Mouse (Mus musculus): Measurements from ENCODE around the gene Dmkn. TPM values are rescaled to one million over a fixed set of nuclear protein-coding genes. Genes with fewer than 3 reads are reported as not detected.

Dmkn gene
- polyA plus RNA-seq (2012; rRNA removed) = 1,147 and 1,166 TPM in 2 replicates

GRCm38 (mm10) chr7:30763456-30763855, at the start of gene Dmkn:
TSS of gene Dmkn (plus strand) at chr7:30763756.

GRCm38 (mm10) chr7:30729396-30730063, 34.0 kb upstream of the Dmkn start, which contains the start of gene Tmem147:
TSS of gene Tmem147 (minus strand) at chr7:30729540.

GRCm38 (mm10) chr7:30743617-30744016, 19.9 kb upstream of the Dmkn start, which contains the start of gene Gapdhs:
TSS of gene Gapdhs (minus strand) at chr7:30743681.

GRCm38 (mm10) chr7:30751086-30751669, 12.4 kb upstream of the Dmkn start, which contains the start of gene Sbsn:
TSS of gene Sbsn (plus strand) at chr7:30751471.

GRCm38 (mm10) chr7:30787377-30788022, 23.9 kb downstream of the Dmkn start, which contains the start of gene Krtdap:
TSS of gene Krtdap (plus strand) at chr7:30787896.

GRCm38 (mm10) chr7:30823675-30824074, 60.1 kb downstream of the Dmkn start, which contains the start of gene Ffar2:
TSS of gene Ffar2 (minus strand) at chr7:30823775.

Other genes with a start within 250 kb of the Dmkn start
- 4.7 and 6.1 TPM in 2 replicates for gene Arhgap33, start 228.7 kb upstream of the Dmkn start, polyA plus RNA-seq (2012; rRNA removed)
- gene Hspb6, start 211.6 kb upstream of the Dmkn start, polyA plus RNA-seq (2012; rRNA removed) = 129 and 132 TPM in 2 replicates
- 3.4 and 3.9 TPM in 2 replicates for gene Proser3, start 211.5 kb upstream of the Dmkn start, polyA plus RNA-seq (2012; rRNA removed)
- gene Lin37, start 203.9 kb upstream of the Dmkn start, polyA plus RNA-seq (2012; rRNA removed) = 14.3 and 19.7 TPM in 2 replicates
- gene U2af1l4, start 200.5 kb upstream of the Dmkn start, polyA plus RNA-seq (2012; rRNA removed) = 32.7 and 35.6 TPM in 2 replicates
- gene Gm49396, start 200.4 kb upstream of the Dmkn start, polyA plus RNA-seq (2012; rRNA removed) = 0.66 and 0.85 TPM in 2 replicates
- 70.1 and 76.5 TPM in 2 replicates for gene Psenen, start 200.1 kb upstream of the Dmkn start, polyA plus RNA-seq (2012; rRNA removed)
- gene Igflr1, start 198.3 kb upstream of the Dmkn start, polyA plus RNA-seq (2012; rRNA removed) = 4.5 and 5.3 TPM in 2 replicates
- gene Kmt2b, start 175.0 kb upstream of the Dmkn start, polyA plus RNA-seq (2012; rRNA removed) = 17.8 and 24.6 TPM in 2 replicates
- 3.6 and 4.9 TPM in 2 replicates for gene Zbtb32, start 164.8 kb upstream of the Dmkn start, polyA plus RNA-seq (2012; rRNA removed)
- 4.0 TPM in 2 replicates for gene Upk1a, start 150.9 kb upstream of the Dmkn start, polyA plus RNA-seq (2012; rRNA removed)
- 263 and 306 TPM in 2 replicates for gene Cox6b1, start 137.6 kb upstream of the Dmkn start, polyA plus RNA-seq (2012; rRNA removed)
- gene Etv2, start 127.9 kb upstream of the Dmkn start, polyA plus RNA-seq (2012; rRNA removed) = not detected in 2 replicates
- gene Rbm42, start 113.4 kb upstream of the Dmkn start, polyA plus RNA-seq (2012; rRNA removed) = 42.7 and 58.2 TPM in 2 replicates
- 2.2 and 4.0 TPM in 2 replicates for gene Haus5, start 98.8 kb upstream of the Dmkn start, polyA plus RNA-seq (2012; rRNA removed)
- not detected in 2 replicates for gene Pmis2, start 92.2 kb upstream of the Dmkn start, polyA plus RNA-seq (2012; rRNA removed)
- 18.8 and 40.8 TPM in 2 replicates for gene 2200002J24Rik, start 64.8 kb upstream of the Dmkn start, polyA plus RNA-seq (2012; rRNA removed)
- gene Atp4a, start 51.5 kb upstream of the Dmkn start, polyA plus RNA-seq (2012; rRNA removed) = 1,538 and 2,919 TPM in 2 replicates
- 111 and 145 TPM in 2 replicates for gene Tmem147, start 34.2 kb upstream of the Dmkn start, polyA plus RNA-seq (2012; rRNA removed)
- not detected in 2 replicates for gene Gapdhs, start 20.1 kb upstream of the Dmkn start, polyA plus RNA-seq (2012; rRNA removed)
- 94.0 and 112 TPM in 2 replicates for gene Sbsn, start 12.3 kb upstream of the Dmkn start, polyA plus RNA-seq (2012; rRNA removed)
- 362 and 714 TPM in 2 replicates for gene Krtdap, start 24.1 kb downstream of the Dmkn start, polyA plus RNA-seq (2012; rRNA removed)
- gene Ffar2, start 60.0 kb downstream of the Dmkn start, polyA plus RNA-seq (2012; rRNA removed) = 4.2 and 4.8 TPM in 2 replicates
- gene Ffar3, start 92.4 kb downstream of the Dmkn start, polyA plus RNA-seq (2012; rRNA removed) = 0.10 TPM in 1 of 2 replicates, not detected in the other
- gene Ffar1, start 97.8 kb downstream of the Dmkn start, polyA plus RNA-seq (2012; rRNA removed) = 0.03 and 0.06 TPM in 2 replicates
- 0.25 and 0.26 TPM in 2 replicates for gene Cd22, start 116.6 kb downstream of the Dmkn start, polyA plus RNA-seq (2012; rRNA removed)
- gene Mag, start 151.1 kb downstream of the Dmkn start, polyA plus RNA-seq (2012; rRNA removed) = 0.23 and 0.74 TPM in 2 replicates
- 198 and 246 TPM in 2 replicates for gene Hamp2, start 160.9 kb downstream of the Dmkn start, polyA plus RNA-seq (2012; rRNA removed)
- 3.0 and 4.3 TPM in 2 replicates for gene Hamp, start 180.3 kb downstream of the Dmkn start, polyA plus RNA-seq (2012; rRNA removed)
- 75.4 and 124 TPM in 2 replicates for gene Usf2, start 193.0 kb downstream of the Dmkn start, polyA plus RNA-seq (2012; rRNA removed)
- gene Lsr, start 209.7 kb downstream of the Dmkn start, polyA plus RNA-seq (2012; rRNA removed) = 247 and 370 TPM in 2 replicates
- 3.3 and 3.5 TPM in 2 replicates for gene Fam187b, start 210.0 kb downstream of the Dmkn start, polyA plus RNA-seq (2012; rRNA removed)